In genomic region chr10:127167614-127168192, GRCm38 (mm10) we compare ENCODE assay signal across 10 mouse cellular contexts. TPM values are rescaled to one million over a fixed set of nuclear protein-coding genes. Genes with fewer than 3 reads are reported as not detected.
DNase-seq lines count a peak whose midpoint lies in the region; ATAC-seq lines count a peak whose summit lies in the region.
"Had no signal": no experiment of that assay in that cellular context is flagged by ENCODE, and none has a peak within 500 bp of the region (broad histone marks: within the 10 kb centered on the region; RNA-seq: fewer than 3 reads in every experiment).

No protein-coding gene starts in this region.

- H3K4me1 ChIP-seq in hindbrain, embryonic 16.5 days (ENCODE audit: control insufficient read depth, insufficient read depth, low read depth, low read length), result peaks cover 22% of the 10 kb centered on the region
- peaks cover 20% of the 10 kb centered on the region for H3K4me1 ChIP-seq in midbrain, embryonic 14.5 days (ENCODE audit: control insufficient read depth, insufficient read depth, low read length)

- peaks cover 12% of the 10 kb centered on the region; the same call in 1 of the 2 replicates for H3K27me3 ChIP-seq in hindbrain, embryonic 16.5 days (replicated peaks; ENCODE audit: control insufficient read depth, insufficient read depth, low read length)
- H3K27me3 ChIP-seq in midbrain, embryonic 14.5 days (ENCODE audit: control insufficient read depth, insufficient read depth, low read length), result peaks cover 58% of the 10 kb centered on the region

- H3K27ac ChIP-seq in hindbrain, embryonic 16.5 days (ENCODE audit: low read depth, low read length), result no peak overlapping the region
- H3K27ac ChIP-seq in midbrain, embryonic 14.5 days (replicated peaks; ENCODE audit: low read depth, low read length), result no peak overlapping the region
- H3K27ac ChIP-seq: heart, embryonic 15.5 days had no signal

- no peaks in the 10 kb centered on the region for H3K9me3 ChIP-seq in hindbrain, embryonic 16.5 days (ENCODE audit: control insufficient read depth, low read length)
- H3K9me3 ChIP-seq in midbrain, embryonic 14.5 days (ENCODE audit: control insufficient read depth, low read length), result no peaks in the 10 kb centered on the region
- H3K9me3 ChIP-seq: heart, embryonic 15.5 days had no signal

- no peak overlapping the region for H3K9ac ChIP-seq in hindbrain, embryonic 16.5 days (ENCODE audit: low read depth, low read length)
- H3K9ac ChIP-seq in midbrain, embryonic 14.5 days (replicated peaks; ENCODE audit: low read length), result peak overlapping the region; percentile 97; the same call in 1 of the 2 replicates
- H3K9ac ChIP-seq: heart, embryonic 15.5 days had no signal

- no peak overlapping the region for H3K4me3 ChIP-seq in hindbrain, embryonic 16.5 days (ENCODE audit: low read length)
- H3K4me3 ChIP-seq in midbrain, embryonic 14.5 days (replicated peaks; ENCODE audit: low read depth, low read length), result no peak overlapping the region
- H3K4me3 ChIP-seq: myocyte had no signal

- 57% methylated on average over 10 of the region's 10 CpGs for WGBS in hindbrain, embryonic 16.5 days
- WGBS in midbrain, embryonic 14.5 days, result 60% methylated on average over 10 of the region's 10 CpGs

- H3K4me2 ChIP-seq in hindbrain, embryonic 16.5 days (ENCODE audit: low read length), result peak overlapping the region; percentile 91
- peak overlapping the region; percentile 93 for H3K4me2 ChIP-seq in midbrain, embryonic 14.5 days (ENCODE audit: low read length)

- H3K36me3 ChIP-seq in hindbrain, embryonic 16.5 days (ENCODE audit: control insufficient read depth, insufficient read depth, low read length), result no peaks in the 10 kb centered on the region
- peaks cover 18% of the 10 kb centered on the region; the same call in 1 of the 2 replicates for H3K36me3 ChIP-seq in midbrain, embryonic 14.5 days (ENCODE audit: control insufficient read depth, insufficient read depth, low read length)
- H3K36me3 ChIP-seq: heart, embryonic 15.5 days had no signal

- peak; percentile 24 for DNase-seq in layer of hippocampus, adult 11-12 months (ENCODE audit: low spot score)
- DNase-seq in layer of hippocampus, adult 9-10 months (ENCODE audit: low spot score), result no peak
- peak; percentile 68 for DNase-seq in NIH3T3 (ENCODE audit: low read depth)
- DNase-seq in midbrain, embryonic 14.5 days, result no peak
- DNase-seq in right cerebral cortex, postnatal 14 days, result no peak
- DNase-seq in gastrocnemius, postnatal 25 days, result no peak

- no peak for ATAC-seq in hindbrain, embryonic 16.5 days
- ATAC-seq in midbrain, embryonic 14.5 days (ENCODE audit: low FRiP score, low TSS enrichment), result no peak
- no peak for ATAC-seq in megakaryocyte-erythroid progenitor cell, adult 5-6 weeks (replicated peaks; ENCODE audit: low FRiP score, low TSS enrichment, poor library complexity, severe bottlenecking)

RNA-seq across cellular contexts. Expression of gene B4galnt1, which starts 2.7 kb away (rescaled TPM):
- 59.0 and 74.1 TPM in 2 replicates for polyA plus RNA-seq in hindbrain, embryonic 16.5 days (2015; fragmentation: Nextera tagmentation; extraction: Ambion mirVana)
- polyA plus RNA-seq in midbrain, embryonic 14.5 days (2014; fragmentation: Nextera tagmentation; extraction: Ambion mirVana), result 66.8 and 74.1 TPM in 2 replicates
- total RNA-seq in megakaryocyte-erythroid progenitor cell, adult 5-6 weeks (2014; fragmentation: Nextera tagmentation), result 67.2 and 84.7 TPM in 2 replicates
- total RNA-seq in megakaryocyte-erythroid progenitor cell, adult 5-6 weeks (2017), result 18.5 and 23.3 TPM in 2 replicates
- total RNA-seq in gastrocnemius, postnatal 25 days (2021), result under 1 TPM; 0.78 to 1.00 TPM

RNA-seq across cellular contexts. Expression of gene Slc26a10, which starts 12.7 kb away (rescaled TPM):
- polyA plus RNA-seq in hindbrain, embryonic 16.5 days (2015; fragmentation: Nextera tagmentation; extraction: Ambion mirVana), result 1.4 and 1.5 TPM in 2 replicates
- polyA plus RNA-seq in midbrain, embryonic 14.5 days (2014; fragmentation: Nextera tagmentation; extraction: Ambion mirVana), result 0.58 and 0.66 TPM in 2 replicates
- 1.8 TPM in 1 of 2 replicates, not detected in the other for total RNA-seq in megakaryocyte-erythroid progenitor cell, adult 5-6 weeks (2014; fragmentation: Nextera tagmentation)
- 1.8 TPM in 1 of 2 replicates, not detected in the other for total RNA-seq in megakaryocyte-erythroid progenitor cell, adult 5-6 weeks (2017)
- 1 to 10 TPM; 3.3 to 6.5 TPM for total RNA-seq in gastrocnemius, postnatal 25 days (2021)

RNA-seq across cellular contexts. Expression of gene Arhgef25, which starts 22.2 kb away (rescaled TPM):
- 29.0 and 29.1 TPM in 2 replicates for polyA plus RNA-seq in hindbrain, embryonic 16.5 days (2015; fragmentation: Nextera tagmentation; extraction: Ambion mirVana)
- polyA plus RNA-seq in midbrain, embryonic 14.5 days (2014; fragmentation: Nextera tagmentation; extraction: Ambion mirVana), result 19.0 and 19.6 TPM in 2 replicates
- 22.7 and 46.0 TPM in 2 replicates for total RNA-seq in megakaryocyte-erythroid progenitor cell, adult 5-6 weeks (2014; fragmentation: Nextera tagmentation)
- total RNA-seq in megakaryocyte-erythroid progenitor cell, adult 5-6 weeks (2017), result 35.4 and 35.7 TPM in 2 replicates
- 1 to 10 TPM; 8.7 to 9.3 TPM for total RNA-seq in gastrocnemius, postnatal 25 days (2021)

RNA-seq across cellular contexts. Expression of gene Dtx3, which starts 27.8 kb away (rescaled TPM):
- polyA plus RNA-seq in hindbrain, embryonic 16.5 days (2015; fragmentation: Nextera tagmentation; extraction: Ambion mirVana), result 213 and 233 TPM in 2 replicates
- polyA plus RNA-seq in midbrain, embryonic 14.5 days (2014; fragmentation: Nextera tagmentation; extraction: Ambion mirVana), result 219 and 244 TPM in 2 replicates
- total RNA-seq in megakaryocyte-erythroid progenitor cell, adult 5-6 weeks (2014; fragmentation: Nextera tagmentation), result 97.0 and 160 TPM in 2 replicates
- total RNA-seq in megakaryocyte-erythroid progenitor cell, adult 5-6 weeks (2017), result 28.5 and 29.5 TPM in 2 replicates
- total RNA-seq in gastrocnemius, postnatal 25 days (2021), result 10 to 100 TPM; 18.9 to 19.6 TPM

RNA-seq across cellular contexts. Expression of gene Pip4k2c, which starts 43.7 kb away (rescaled TPM):
- polyA plus RNA-seq in hindbrain, embryonic 16.5 days (2015; fragmentation: Nextera tagmentation; extraction: Ambion mirVana), result 20.5 and 20.7 TPM in 2 replicates
- polyA plus RNA-seq in midbrain, embryonic 14.5 days (2014; fragmentation: Nextera tagmentation; extraction: Ambion mirVana), result 12.5 and 14.6 TPM in 2 replicates
- 58.6 and 59.9 TPM in 2 replicates for total RNA-seq in megakaryocyte-erythroid progenitor cell, adult 5-6 weeks (2014; fragmentation: Nextera tagmentation)
- 28.0 and 35.3 TPM in 2 replicates for total RNA-seq in megakaryocyte-erythroid progenitor cell, adult 5-6 weeks (2017)
- 1 to 10 TPM; 4.7 to 6.9 TPM for total RNA-seq in gastrocnemius, postnatal 25 days (2021)

Comparison
In these comparisons a context has a peak if more than half of its experiments do, and no peak if none do; other contexts are left out.
1. DNase-seq: peak in layer of hippocampus, adult 11-12 months (single experiment) and NIH3T3 (single experiment); none in layer of hippocampus, adult 9-10 months (single experiment), midbrain, embryonic 14.5 days (single experiment), right cerebral cortex, postnatal 14 days (single experiment) and gastrocnemius, postnatal 25 days (single experiment).
2. RNA of gene B4galnt1, which starts 2.7 kb away (total RNA-seq): 18.5 to 84.7 TPM in megakaryocyte-erythroid progenitor cell, adult 5-6 weeks; 0.78 to 1.00 TPM in gastrocnemius, postnatal 25 days; every median in the first group is over 4 times any median in the second.